Comparison of ENCODE assay signal across 19 mouse cellular contexts in genomic region chr11:16802668-16803067, GRCm38 (mm10). TPM values are rescaled to one million over a fixed set of nuclear protein-coding genes. Genes with fewer than 3 reads are reported as not detected.
DNase-seq lines count a peak whose midpoint lies in the region; TF ChIP-seq lines count a peak whose summit lies in the region.
"Had no signal": no experiment of that assay in that cellular context is flagged by ENCODE, and none has a peak within 500 bp of the region (broad histone marks: within the 10 kb centered on the region; RNA-seq: fewer than 3 reads in every experiment).

No protein-coding gene starts in this region.

- H3K4me3 ChIP-seq in gastrocnemius, adult 2 months: no peak overlapping the region
- H3K4me3 ChIP-seq: embryonic facial prominence, embryonic 15.5 days; forebrain, embryonic 10.5 days; heart, embryonic 10.5 days; layer of hippocampus, adult 2 months had no signal

- intact Hi-C loops in gastrocnemius, adult 2 months (cut with DNase I): no loop called here
- intact Hi-C loops in gastrocnemius, postnatal 14 days (cut with DNase I; ENCODE audit: low total_unique reads): no loop called here
- intact Hi-C loops in left cerebral cortex, postnatal 25 days (cut with DNase I): no loop called here
- intact Hi-C loops in heart, postnatal 14 days (cut with DNase I): no loop called here

- H3K27ac ChIP-seq in gastrocnemius, adult 2 months: peak overlapping the region; percentile 28; the same call in 1 of the 2 replicates
- H3K27ac ChIP-seq: embryonic facial prominence, embryonic 15.5 days; forebrain, embryonic 10.5 days; heart, embryonic 10.5 days; layer of hippocampus, adult 2 months had no signal

- TF ChIP-seq CTCF in gastrocnemius, adult 2 months (IDR thresholded peaks at IDR 0.05): no peak

- no peak for DNase-seq in gastrocnemius, adult 2 months
- no peak for DNase-seq in gastrocnemius, postnatal 14 days
- peak; percentile 66 for DNase-seq in right cerebral cortex, adult 18-20 months
- DNase-seq in right cerebral cortex, postnatal 4 days: no peak
- DNase-seq in left cerebral cortex, postnatal 25 days (ENCODE audit: low spot score in 2 of 2): peak; percentile 47 to 88
- DNase-seq in right cerebral cortex, postnatal 36 days (ENCODE audit: low spot score in 2 of 2): peak; percentile 28 to 60
- DNase-seq in heart, postnatal 14 days: no peak
- no peak for DNase-seq in ovary, adult 18-20 months (ENCODE audit: low spot score)
- DNase-seq: B cell, adult 2 months; cerebellum, postnatal 10 days; kidney, adult 11 months; kidney, postnatal 10 days; lung, adult 18-20 months; lung, postnatal 4 days; thymus, postnatal 25 days had no signal

RNA-seq across cellular contexts. Expression of gene Egfr, which starts 50.7 kb away (rescaled TPM):
- 10 to 100 TPM; 12.2 to 14.7 TPM for total RNA-seq in gastrocnemius, adult 2 months (2021)
- total RNA-seq in gastrocnemius, postnatal 14 days (2021): 10 to 100 TPM; 20.4 to 25.1 TPM
- 10 to 100 TPM; 12.5 to 12.7 TPM for total RNA-seq in left cerebral cortex, postnatal 25 days (2021)
- total RNA-seq in heart, postnatal 14 days (2021): 10 to 100 TPM in 1 of 2 experiments, 1 to 10 TPM in 1; 10.0 to 13.3 TPM

Comparison
In these comparisons a context has a peak if more than half of its experiments do, and no peak if none do; other contexts are left out.
1. DNase-seq: peak in right cerebral cortex, adult 18-20 months (single experiment), left cerebral cortex, postnatal 25 days (2 of 2) and right cerebral cortex, postnatal 36 days (2 of 2); none in gastrocnemius, adult 2 months (single experiment), gastrocnemius, postnatal 14 days (single experiment), right cerebral cortex, postnatal 4 days (single experiment), heart, postnatal 14 days (0 of 2) and ovary, adult 18-20 months (single experiment).